ENCODE assay signal across 18 mouse cellular contexts in genomic region chr11:84562758-84563347, GRCm38 (mm10). TPM values are rescaled to one million over a fixed set of nuclear protein-coding genes. Genes with fewer than 3 reads are reported as not detected.
DNase-seq lines count a peak whose midpoint lies in the region; ATAC-seq and TF ChIP-seq lines count a peak whose summit lies in the region.
"Had no signal": no experiment of that assay in that cellular context is flagged by ENCODE, and none has a peak within 500 bp of the region (broad histone marks: within the 10 kb centered on the region; RNA-seq: fewer than 3 reads in every experiment).

No protein-coding gene starts in this region.

- WGBS in hindbrain, embryonic 10.5 days: 12% methylated on average over 9 of the region's 9 CpGs
- WGBS in midbrain, embryonic 14.5 days: 2% methylated on average over 9 of the region's 9 CpGs
- WGBS in kidney, embryonic 15.5 days: 14% methylated on average over 9 of the region's 9 CpGs
- 27% methylated on average over 9 of the region's 9 CpGs for WGBS in heart, embryonic 11.5 days (ENCODE audit: insufficient replicate concordance)

- no peak overlapping the region for H3K9ac ChIP-seq in midbrain, embryonic 14.5 days (replicated peaks; ENCODE audit: low read length)
- H3K9ac ChIP-seq in kidney, embryonic 15.5 days: no peak overlapping the region
- H3K9ac ChIP-seq in heart, embryonic 11.5 days (ENCODE audit: low read depth, low read length): no peak overlapping the region
- H3K9ac ChIP-seq: limb, embryonic 13.5 days had no signal

- H3K36me3 ChIP-seq in hindbrain, embryonic 10.5 days: no peaks in the 10 kb centered on the region
- H3K36me3 ChIP-seq in midbrain, embryonic 14.5 days (ENCODE audit: control insufficient read depth, insufficient read depth, low read length): no peaks in the 10 kb centered on the region
- H3K36me3 ChIP-seq in kidney, embryonic 15.5 days: no peaks in the 10 kb centered on the region
- no peaks in the 10 kb centered on the region for H3K36me3 ChIP-seq in heart, embryonic 11.5 days (ENCODE audit: control insufficient read depth, insufficient read depth, low read length)
- H3K36me3 ChIP-seq: limb, embryonic 13.5 days had no signal

- H3K4me3 ChIP-seq in hindbrain, embryonic 10.5 days: peak overlapping the region; percentile 10; the same call in 1 of the 2 replicates
- no peak overlapping the region for H3K4me3 ChIP-seq in midbrain, embryonic 14.5 days (replicated peaks; ENCODE audit: low read depth, low read length)
- no peak overlapping the region for H3K4me3 ChIP-seq in kidney, embryonic 15.5 days (replicated peaks)
- H3K4me3 ChIP-seq in heart, embryonic 11.5 days (ENCODE audit: low read depth, low read length): no peak overlapping the region
- H3K4me3 ChIP-seq: layer of hippocampus, adult 2 months; limb, embryonic 13.5 days had no signal

- H3K27ac ChIP-seq in hindbrain, embryonic 10.5 days: peak overlapping the region; percentile 82
- H3K27ac ChIP-seq in midbrain, embryonic 14.5 days (replicated peaks; ENCODE audit: low read depth, low read length): 0 out of 2 replicates have a peak overlapping the region, but pooled peaks have one; percentile 1
- H3K27ac ChIP-seq in kidney, embryonic 15.5 days: no peak overlapping the region
- H3K27ac ChIP-seq in heart, embryonic 11.5 days (ENCODE audit: low read depth, low read length): no peak overlapping the region
- H3K27ac ChIP-seq: layer of hippocampus, adult 2 months; limb, embryonic 13.5 days had no signal

- intact Hi-C loops in left cerebral cortex, postnatal 4 days (cut with DNase I): no loop called here
- intact Hi-C loops in left cerebral cortex, postnatal 14 days (cut with DNase I): no loop called here

- DNase-seq in left cerebral cortex, postnatal 4 days: peak; percentile 89
- DNase-seq in left cerebral cortex, postnatal 14 days (ENCODE audit: low spot score in 2 of 2): no peak
- peak; percentile 63 for DNase-seq in brain, embryonic 14.5 days (ENCODE audit: low read depth)
- peak; percentile 42 for DNase-seq in hindbrain, embryonic 10.5 days (ENCODE audit: low spot score)
- peak; percentile 53 for DNase-seq in midbrain, embryonic 14.5 days
- DNase-seq in layer of hippocampus, postnatal 10 days (ENCODE audit: low spot score in 2 of 2): no peak
- DNase-seq: cerebellum, adult 9-11 months; gastrocnemius, postnatal 36 days; kidney, adult 18-20 months; lung, adult 18-20 months; thymus, postnatal 36 days had no signal

- peaks cover 55% of the 10 kb centered on the region for H3K27me3 ChIP-seq in hindbrain, embryonic 10.5 days (ENCODE audit: insufficient read depth, poor library complexity, severe bottlenecking)
- H3K27me3 ChIP-seq in midbrain, embryonic 14.5 days (ENCODE audit: control insufficient read depth, insufficient read depth, low read length): no peaks in the 10 kb centered on the region
- peaks cover 18% of the 10 kb centered on the region; the same call in 1 of the 2 replicates for H3K27me3 ChIP-seq in kidney, embryonic 15.5 days
- peaks cover 5% of the 10 kb centered on the region; the same call in 1 of the 2 replicates for H3K27me3 ChIP-seq in heart, embryonic 11.5 days (ENCODE audit: control insufficient read depth, insufficient read depth, low read length)

- H3K9me3 ChIP-seq in hindbrain, embryonic 10.5 days: no peaks in the 10 kb centered on the region
- no peaks in the 10 kb centered on the region for H3K9me3 ChIP-seq in midbrain, embryonic 14.5 days (ENCODE audit: control insufficient read depth, low read length)
- H3K9me3 ChIP-seq in kidney, embryonic 15.5 days (replicated peaks): no peaks in the 10 kb centered on the region
- no peaks in the 10 kb centered on the region for H3K9me3 ChIP-seq in heart, embryonic 11.5 days (replicated peaks; ENCODE audit: control insufficient read depth, low read length)
- H3K9me3 ChIP-seq: limb, embryonic 13.5 days had no signal

- peaks cover 39% of the 10 kb centered on the region for H3K4me1 ChIP-seq in hindbrain, embryonic 10.5 days (replicated peaks)
- peaks cover 16% of the 10 kb centered on the region for H3K4me1 ChIP-seq in midbrain, embryonic 14.5 days (ENCODE audit: control insufficient read depth, insufficient read depth, low read length)
- peaks cover 18% of the 10 kb centered on the region for H3K4me1 ChIP-seq in kidney, embryonic 15.5 days
- no peaks in the 10 kb centered on the region for H3K4me1 ChIP-seq in heart, embryonic 11.5 days (ENCODE audit: control insufficient read depth, insufficient read depth, low read length)

- TF ChIP-seq POLR2A in brain, embryonic 14.5 days (IDR thresholded peaks at IDR 0.05; ENCODE audit: borderline replicate concordance, extremely low read depth, insufficient read depth, insufficient read length, poor library complexity, severe bottlenecking): no peak

- no peak overlapping the region for H3K4me2 ChIP-seq in midbrain, embryonic 14.5 days (ENCODE audit: low read length)
- no peak overlapping the region for H3K4me2 ChIP-seq in kidney, embryonic 15.5 days
- no peak overlapping the region for H3K4me2 ChIP-seq in heart, embryonic 11.5 days
- H3K4me2 ChIP-seq: limb, embryonic 13.5 days had no signal

- peak; percentile 37; the same call in 1 of the 2 replicates for ATAC-seq in midbrain, embryonic 14.5 days (ENCODE audit: low FRiP score, low TSS enrichment)
- no peak for ATAC-seq in kidney, embryonic 15.5 days (replicated peaks; ENCODE audit: low FRiP score)
- no peak for ATAC-seq in heart, embryonic 11.5 days (replicated peaks; ENCODE audit: insufficient number of reproducible peaks, low FRiP score, low TSS enrichment)
- ATAC-seq: Patski had no signal

- 0 out of 2 replicates have a peak, but pooled peaks have one; percentile 7 for TF ChIP-seq CTCF in brain, embryonic 14.5 days (IDR thresholded peaks at IDR 0.05; ENCODE audit: borderline replicate concordance, extremely low read depth, insufficient read depth, insufficient read length)

RNA-seq across cellular contexts. Expression of gene Lhx1, which starts 37.5 kb away (rescaled TPM):
- 1 to 10 TPM; 1.5 to 1.6 TPM for total RNA-seq in left cerebral cortex, postnatal 4 days (2021)
- total RNA-seq in left cerebral cortex, postnatal 14 days (2021): under 1 TPM; 0.13 to 0.15 TPM
- polyA plus RNA-seq in brain, embryonic 14.5 days (2012; rRNA removed): 36.2 and 64.4 TPM in 2 replicates
- 9.8 and 30.5 TPM in 2 replicates for polyA plus RNA-seq in hindbrain, embryonic 10.5 days (2016; fragmentation: Nextera tagmentation; extraction: Ambion mirVana)
- 49.8 and 53.0 TPM in 2 replicates for polyA plus RNA-seq in midbrain, embryonic 14.5 days (2014; fragmentation: Nextera tagmentation; extraction: Ambion mirVana)
- 1 to 10 TPM; 1.3 to 2.0 TPM for total RNA-seq in layer of hippocampus, postnatal 10 days (2021)
- polyA plus RNA-seq in kidney, embryonic 15.5 days (2015; fragmentation: Nextera tagmentation; extraction: Ambion mirVana): 36.0 and 37.3 TPM in 2 replicates
- polyA plus RNA-seq in heart, embryonic 11.5 days (2014; fragmentation: Nextera tagmentation; extraction: Ambion mirVana): 0.04 and 0.06 TPM in 2 replicates
- total RNA-seq: gastrocnemius, postnatal 36 days had no signal
- polyA plus RNA-seq: C2C12; heart, postnatal 0 days had no signal

RNA-seq across cellular contexts. Expression of gene Aatf, which starts 49.5 kb away (rescaled TPM):
- total RNA-seq in left cerebral cortex, postnatal 4 days (2021): 10 to 100 TPM; 28.1 to 29.7 TPM
- total RNA-seq in left cerebral cortex, postnatal 14 days (2021): 10 to 100 TPM; 17.3 to 18.3 TPM
- 7.1 and 14.6 TPM in 2 replicates for polyA plus RNA-seq in brain, embryonic 14.5 days (2012; rRNA removed)
- 46.8 and 52.1 TPM in 2 replicates for polyA plus RNA-seq in hindbrain, embryonic 10.5 days (2016; fragmentation: Nextera tagmentation; extraction: Ambion mirVana)
- polyA plus RNA-seq in midbrain, embryonic 14.5 days (2014; fragmentation: Nextera tagmentation; extraction: Ambion mirVana): 41.6 and 46.3 TPM in 2 replicates
- total RNA-seq in layer of hippocampus, postnatal 10 days (2021): 10 to 100 TPM; 21.9 to 24.9 TPM
- 59.8 and 60.4 TPM in 2 replicates for polyA plus RNA-seq in kidney, embryonic 15.5 days (2015; fragmentation: Nextera tagmentation; extraction: Ambion mirVana)
- polyA plus RNA-seq in heart, embryonic 11.5 days (2014; fragmentation: Nextera tagmentation; extraction: Ambion mirVana): 28.2 and 34.6 TPM in 2 replicates

Comparison
In these comparisons a context has a peak if more than half of its experiments do, and no peak if none do; other contexts are left out.
1. DNase-seq: peak in left cerebral cortex, postnatal 4 days (single experiment), brain, embryonic 14.5 days (single experiment), hindbrain, embryonic 10.5 days (single experiment) and midbrain, embryonic 14.5 days (single experiment); none in left cerebral cortex, postnatal 14 days (0 of 2) and layer of hippocampus, postnatal 10 days (0 of 2).
2. H3K27ac ChIP-seq: peak in hindbrain, embryonic 10.5 days (single experiment) and midbrain, embryonic 14.5 days (single experiment); none in kidney, embryonic 15.5 days (single experiment) and heart, embryonic 11.5 days (single experiment).
3. RNA of gene Lhx1, which starts 37.5 kb away (polyA plus RNA-seq): 36.2 to 64.4 TPM in brain, embryonic 14.5 days, 49.8 to 53.0 TPM in midbrain, embryonic 14.5 days, 36.0 to 37.3 TPM in kidney, embryonic 15.5 days and 9.8 to 30.5 TPM in hindbrain, embryonic 10.5 days; 0.04 to 0.06 TPM in heart, embryonic 11.5 days; every median in the first group is over 10 times any median in the second.